Mouse (Mus musculus): Measurements from ENCODE around the gene Eddm3b.

GRCm38 (mm10) chr14:51142568-51142967 is 28.3 kb downstream of the Eddm3b start:
- TF ChIP-seq CTCF (IDR thresholded peaks at IDR 0.05; ENCODE audit: low read depth) (no peak), EP300 (optimal IDR thresholded peaks at IDR 0.05) (no peak)
